Mouse (Mus musculus) megakaryocyte-erythroid progenitor cell, adult 5-6 weeks (primary cell): Measurements from ENCODE around the gene Samhd1. TPM values are rescaled to one million over a fixed set of nuclear protein-coding genes. Genes with fewer than 3 reads are reported as not detected.

Experiments
- ATAC-seq: replicated peaks from 2 replicates; pipeline ENCODE4 v1.8.0; 2016; ENCODE audit warnings: mild to moderate bottlenecking, inconsistent platforms; ENCODE audit not compliant: severe bottlenecking, poor library complexity, low FRiP score, low TSS enrichment
- total RNA-seq, 2 experiments: library from RNA; stranded (forward) in 1 of 2; stranded (reverse) in 1 of 2; fragments of 200-1000, 215-1000 nt in 1 of 2; fragments of >200 nt in 1 of 2; fragmentation: Nextera tagmentation in 1 of 2; gene quantifications; 2 replicates each; pipeline ENCODE4 v1.2.3; 2014 to 2017

The Samhd1 gene
- total RNA-seq, 2 experiments from 2014 or later = 60.9 to 63.5 TPM

GRCm38 (mm10) chr2:157104454-157104853 lies 30.6 kb downstream of the Samhd1 start:
- ATAC-seq = no peak

DNA sequence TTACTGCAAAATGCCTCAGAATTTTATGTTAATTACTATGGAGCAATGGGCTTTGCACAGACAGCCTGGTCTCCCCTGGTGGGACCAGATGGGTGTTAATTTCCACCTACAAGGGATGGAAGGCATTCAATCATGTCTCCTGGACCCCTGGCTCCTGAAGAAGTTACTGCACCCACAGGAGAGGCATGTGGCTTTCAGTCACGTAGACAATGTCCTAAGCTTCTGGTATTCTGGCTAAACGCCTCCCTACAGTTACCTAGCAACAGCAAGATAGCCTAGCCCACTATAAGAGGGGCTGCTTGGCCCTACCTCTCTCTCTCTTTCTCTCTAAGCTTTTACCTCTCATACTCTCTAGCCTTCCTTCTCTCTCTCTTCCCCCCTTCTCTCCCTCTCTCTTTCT lies 32.8 kb downstream of the Samhd1 start:
- no peak for ATAC-seq

- no peak for ATAC-seq
Observed at GRCm38 (mm10) chr2:157101650-157102049, 33.4 kb downstream of the Samhd1 start.

GRCm38 (mm10) chr2:157100319-157100605 lies 34.8 kb downstream of the Samhd1 start:
- no peak for ATAC-seq

GRCm38 (mm10) chr2:157099532-157100318 lies 35.3 kb downstream of the Samhd1 start:
- no peak for ATAC-seq

DNA sequence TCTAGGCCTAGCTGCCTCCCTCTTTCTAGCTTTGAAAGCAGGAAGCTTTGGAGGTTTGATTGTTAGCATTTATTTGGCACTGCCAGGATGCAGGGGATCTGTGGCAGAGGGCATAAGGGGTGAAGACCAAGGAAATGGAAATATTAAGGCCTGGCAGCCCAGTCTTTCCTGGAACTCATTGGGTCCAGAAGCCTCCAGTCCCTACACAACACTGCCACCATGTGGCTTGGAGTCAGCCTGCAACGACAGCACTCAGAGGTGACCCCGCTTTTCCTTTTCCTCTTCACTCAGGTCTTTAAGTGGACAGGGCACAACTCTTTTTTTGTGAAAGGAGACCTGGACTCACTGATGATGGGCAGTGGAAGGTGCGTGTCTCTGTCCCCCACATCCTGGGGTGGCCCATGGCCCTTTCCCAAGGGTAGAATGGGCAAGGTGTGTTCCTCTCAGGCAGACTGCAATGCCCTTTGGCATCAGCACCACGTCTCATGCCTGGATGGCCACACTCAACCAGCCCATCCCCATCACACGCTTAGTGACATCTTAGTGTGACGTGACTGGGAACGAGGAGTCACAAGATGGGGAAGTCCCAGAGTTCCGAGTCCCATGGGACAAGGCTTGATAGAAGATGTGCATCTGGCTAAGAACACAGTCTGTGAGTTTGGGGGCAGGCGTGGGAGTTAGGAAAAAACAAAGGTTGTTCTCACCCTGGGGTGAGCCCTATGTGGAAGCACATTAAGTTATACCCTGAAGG lies 39.9 kb downstream of the Samhd1 start:
- peak; percentile 68; the same call in 1 of the 2 replicates for ATAC-seq

- no peak for ATAC-seq
Observed at GRCm38 (mm10) chr2:157092024-157092423, 43.0 kb downstream of the Samhd1 start.

DNA sequence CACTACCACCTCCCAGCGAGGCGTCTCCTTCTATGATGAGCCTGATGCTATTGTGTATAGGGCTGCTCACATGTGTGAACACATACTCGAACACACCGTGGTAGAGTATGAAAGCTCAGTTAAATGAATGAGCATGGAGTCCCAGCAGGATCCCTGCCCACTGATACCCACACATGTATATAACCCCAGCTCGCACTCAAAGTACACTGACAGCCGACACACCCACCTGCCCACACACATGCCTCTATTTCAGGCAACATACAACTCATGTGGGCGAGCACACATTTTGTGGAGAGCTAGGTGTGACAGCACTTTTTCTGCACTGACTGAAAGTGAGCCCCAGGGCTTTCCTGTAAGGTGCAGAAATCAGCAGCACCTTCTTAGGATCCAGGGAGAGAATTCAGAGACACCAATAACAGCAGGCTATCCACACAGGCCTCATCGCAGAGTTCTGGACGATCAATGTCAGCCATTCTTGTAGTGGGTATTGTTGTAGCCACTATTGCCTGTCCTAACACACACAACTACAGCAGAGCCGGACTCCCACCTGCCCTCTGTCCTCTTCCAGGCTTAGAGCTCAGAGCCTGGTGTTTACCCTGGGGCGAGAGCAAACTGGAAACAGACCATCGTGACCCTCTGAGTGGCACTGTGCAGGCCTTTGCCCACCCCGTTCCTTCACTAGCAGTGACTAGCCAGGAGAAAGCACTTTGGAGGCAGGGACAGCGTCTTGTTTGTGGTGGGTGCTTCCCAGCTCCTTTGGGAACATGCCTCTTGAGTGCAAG lies 47.3 kb downstream of the Samhd1 start:
- ATAC-seq = no peak

- ATAC-seq = no peak
Observed at GRCm38 (mm10) chr2:157086796-157087195, 48.3 kb downstream of the Samhd1 start, which contains the start of gene Tldc2. TSS of gene Tldc2 (plus strand) at chr2:157087055.

- no peak for ATAC-seq
Observed at GRCm38 (mm10) chr2:157084831-157085585, 50.1 kb downstream of the Samhd1 start.

DNA sequence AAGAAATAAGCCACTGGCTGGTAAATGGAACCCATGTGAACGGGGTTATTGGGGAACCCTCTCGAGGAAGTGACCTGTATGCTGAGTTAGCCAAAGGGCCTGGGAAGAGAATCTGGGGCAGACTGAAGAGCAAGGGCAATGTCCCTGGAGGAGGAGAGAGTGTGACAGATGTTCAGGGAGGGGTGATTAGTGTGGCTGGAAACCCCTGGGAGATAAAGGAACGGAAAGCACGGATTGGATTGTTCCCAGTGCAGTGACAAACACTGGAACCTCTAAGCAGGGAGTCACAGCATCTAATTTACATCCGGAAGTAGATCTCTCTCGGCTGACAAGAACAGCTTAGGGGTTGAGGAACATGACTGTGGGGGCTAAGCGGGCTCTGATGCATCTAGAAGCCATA lies 53.1 kb downstream of the Samhd1 start:
- ATAC-seq = no peak

DNA sequence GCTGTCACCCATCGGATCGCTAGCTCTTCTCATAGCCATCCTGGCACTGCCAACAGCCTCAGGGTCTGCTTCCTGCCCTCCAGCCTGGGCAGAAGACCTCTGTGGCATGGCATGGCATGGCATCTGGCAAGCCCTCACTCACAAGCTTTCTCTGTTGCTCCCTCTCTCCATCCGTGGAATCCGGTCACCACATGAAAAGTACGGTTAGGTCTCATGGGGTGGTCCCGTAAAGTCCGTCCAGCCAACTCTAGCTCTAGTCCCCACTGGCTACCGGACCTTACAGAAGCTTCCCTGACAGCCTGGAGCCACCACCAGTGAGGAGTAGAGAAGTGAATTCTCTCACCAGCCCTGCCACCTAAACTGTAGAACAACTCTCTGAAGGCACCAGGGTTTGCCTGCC lies 53.7 kb downstream of the Samhd1 start:
- no peak for ATAC-seq

GRCm38 (mm10) chr2:157079701-157080180 lies 55.3 kb downstream of the Samhd1 start:
- ATAC-seq = no peak

- no peak for ATAC-seq
Observed at GRCm38 (mm10) chr2:157078793-157079700, 56.0 kb downstream of the Samhd1 start, which contains the start of gene Soga1. TSS of gene Soga1 (minus strand) at chr2:157079254.

DNA sequence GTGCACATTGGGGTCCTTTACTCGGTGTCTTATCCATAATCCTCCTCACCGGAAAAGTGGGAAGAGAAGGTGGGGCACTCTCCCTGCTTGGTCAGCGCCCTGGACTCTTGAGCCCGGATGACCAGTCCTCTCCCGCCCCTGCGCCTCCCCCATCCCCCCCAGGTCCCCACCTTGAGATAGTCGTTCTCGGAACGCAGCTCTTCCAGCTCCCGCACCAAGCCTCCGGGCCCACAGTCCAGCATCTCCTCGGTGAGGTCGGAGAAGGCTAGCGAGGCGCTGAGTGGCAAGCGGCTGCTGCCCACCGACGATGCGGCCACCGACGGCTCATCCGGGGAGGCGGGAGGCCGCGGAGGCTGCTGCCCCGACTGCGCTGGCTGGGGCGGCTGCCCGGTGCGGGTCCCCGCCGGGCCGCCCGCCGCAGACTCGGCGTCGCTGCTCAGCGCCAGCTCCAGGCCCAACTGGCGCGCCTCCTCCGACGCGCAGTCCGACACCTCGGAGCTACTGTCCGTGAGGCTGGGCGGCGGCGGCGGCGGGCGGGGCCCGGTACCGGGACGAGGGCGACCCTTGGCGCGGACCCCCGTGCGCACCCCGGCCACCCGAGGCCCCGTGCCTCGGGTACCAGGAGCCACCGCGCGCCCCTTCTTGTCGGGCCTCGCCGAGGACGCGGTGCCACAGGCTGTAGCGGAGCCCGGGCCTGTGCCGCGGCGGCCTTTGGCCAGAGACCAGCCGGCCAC lies 56.8 kb downstream of the Samhd1 start:
- no peak for ATAC-seq

DNA sequence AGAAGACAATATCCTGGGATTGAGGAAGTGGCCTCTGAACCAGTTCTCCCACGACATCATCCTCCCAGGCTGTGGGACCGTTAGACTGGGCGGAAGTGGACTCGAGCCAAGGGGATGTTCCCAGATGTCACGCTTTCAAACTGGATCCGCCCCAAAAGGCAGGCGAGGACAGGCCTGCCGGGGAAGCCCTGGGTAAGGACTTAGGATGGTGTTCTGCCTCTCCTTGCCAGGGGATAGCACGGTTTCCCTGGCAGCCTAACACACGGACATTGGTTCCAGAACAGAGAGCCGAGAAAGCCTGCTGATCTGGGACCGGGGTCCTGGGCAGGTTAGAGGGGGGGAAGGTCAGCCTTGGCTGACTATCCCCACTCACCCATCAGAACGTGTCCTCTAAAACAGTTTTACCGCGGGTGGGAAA lies 57.4 kb downstream of the Samhd1 start:
- ATAC-seq = 0 out of 2 replicates have a peak, but pooled peaks have one; percentile 29

DNA sequence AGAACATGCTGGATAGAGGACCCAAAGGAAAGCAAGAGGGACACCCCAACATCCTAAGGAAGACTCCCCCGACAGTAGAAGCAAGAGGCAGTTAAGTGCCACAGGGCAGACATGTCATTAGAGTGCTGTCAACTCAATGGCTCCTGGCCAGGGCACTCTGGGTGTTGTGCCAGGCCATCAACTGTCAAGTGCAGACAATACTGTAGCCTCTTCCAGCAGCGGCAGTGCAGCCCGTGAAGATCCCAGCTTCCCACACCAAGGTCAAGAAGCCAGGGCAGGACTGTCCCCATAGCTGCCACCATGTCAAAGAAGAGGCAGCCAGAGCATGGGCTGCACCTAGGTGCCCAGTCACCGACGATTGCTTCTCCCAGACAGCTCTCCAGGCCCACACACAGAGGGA lies 57.9 kb downstream of the Samhd1 start:
- ATAC-seq = peak; percentile 39; the same call in 1 of the 2 replicates

- ATAC-seq = no peak
Observed at GRCm38 (mm10) chr2:157076585-157076984, 58.5 kb downstream of the Samhd1 start.
